Mouse (Mus musculus): ENCODE measurements around the gene 1700001J03Rik.
"Not testable (repeated sequence)": the region's sequence is repeated elsewhere in the genome, so short reads cannot be mapped to it uniquely, and the experiment has no call there.

Gene 1700001J03Rik

DNA sequence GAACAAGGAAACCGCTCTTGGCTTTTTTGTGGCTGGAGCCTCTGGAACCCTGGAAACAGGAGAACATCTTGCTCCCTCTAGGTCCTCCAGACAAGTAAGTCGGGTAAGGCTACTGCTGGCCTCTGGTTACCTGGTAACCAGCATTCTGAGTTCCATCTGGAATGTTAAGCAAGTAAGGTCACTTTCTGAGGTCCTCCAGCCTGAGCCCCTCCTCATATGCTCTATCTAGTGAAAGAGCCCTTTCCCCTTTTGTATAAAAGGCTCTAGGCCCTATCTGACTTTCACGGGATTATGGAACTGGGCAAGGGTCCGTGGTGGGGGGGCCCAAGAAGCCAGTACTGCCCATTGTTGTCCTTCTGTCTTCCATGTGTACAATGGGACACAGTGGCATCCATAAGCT lies at the start of gene 1700001J03Rik:
TSS of gene 1700001J03Rik (minus strand) at position 101 of the 400 bp plus-strand sequence.
- DNase-seq: not testable (repeated sequence)

DNA sequence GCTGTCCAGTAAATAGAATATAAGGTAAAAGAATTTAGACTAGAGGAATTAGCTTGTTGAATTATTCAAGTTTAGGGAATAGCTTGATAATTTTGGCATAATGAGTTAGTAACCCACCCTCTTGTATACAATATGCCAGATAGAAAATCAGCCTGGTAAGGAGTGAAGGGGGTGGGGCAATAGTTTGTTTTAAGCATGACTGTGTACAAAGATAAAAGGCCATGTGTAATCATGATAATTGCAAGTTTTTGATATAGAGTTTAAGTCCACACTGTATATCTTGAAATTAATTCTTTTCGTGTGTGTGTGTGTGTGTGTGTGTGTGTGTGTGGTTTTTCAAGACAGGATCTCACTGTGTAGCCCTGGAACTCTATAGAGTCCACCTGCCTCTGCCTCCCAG lies 49.2 kb upstream of the 1700001J03Rik start:
- no peak for DNase-seq

DNA sequence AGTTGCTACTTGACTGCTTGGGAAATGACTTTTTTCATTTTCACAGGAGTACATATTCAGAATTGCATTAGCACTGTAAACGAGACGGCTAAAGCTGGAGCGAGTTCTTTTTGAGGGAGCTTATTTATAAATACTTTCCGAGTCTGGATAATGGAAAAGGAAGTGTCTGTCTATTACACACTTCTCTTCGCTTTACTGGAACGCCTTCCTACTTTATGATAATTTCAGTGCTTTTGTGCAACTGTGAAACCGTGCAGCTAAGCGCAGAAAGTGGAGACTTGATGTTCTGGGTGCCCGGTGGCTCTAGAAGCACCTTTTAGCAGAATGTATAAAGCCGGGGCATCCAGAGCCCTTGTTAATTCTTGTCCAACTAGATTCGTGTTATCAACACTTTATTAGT lies 47.7 kb upstream of the 1700001J03Rik start:
- DNase-seq: no peak

DNA sequence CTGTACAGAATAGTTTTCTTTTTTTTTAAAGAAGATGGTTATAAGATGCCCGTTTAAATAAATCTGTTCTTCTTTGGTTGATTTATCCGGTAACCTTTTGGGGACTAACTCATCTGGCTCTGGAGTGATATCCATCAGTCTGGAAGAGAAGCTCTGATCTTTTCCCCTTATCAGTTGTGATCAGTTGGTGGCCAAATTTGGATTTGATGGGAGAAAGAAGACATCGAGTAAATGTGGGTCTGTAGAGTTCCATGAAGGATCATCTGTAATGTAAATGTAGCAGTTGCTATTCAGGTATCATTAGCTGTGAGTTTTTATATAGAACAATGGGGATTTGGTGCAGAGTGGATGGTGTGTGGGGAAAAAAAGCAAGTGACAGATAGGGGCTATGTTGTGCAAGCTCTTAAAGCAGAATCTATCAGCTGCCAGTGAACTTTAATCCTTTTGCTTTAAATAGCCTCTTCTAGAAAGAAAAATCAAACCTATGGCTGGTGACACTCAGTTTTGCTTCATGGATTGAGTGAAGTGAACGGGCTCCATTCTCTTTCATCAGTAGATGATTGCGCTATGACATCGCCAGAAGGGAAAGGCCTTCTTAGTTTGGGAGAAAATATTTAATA lies 47.1 kb upstream of the 1700001J03Rik start:
- DNase-seq: no peak

DNA sequence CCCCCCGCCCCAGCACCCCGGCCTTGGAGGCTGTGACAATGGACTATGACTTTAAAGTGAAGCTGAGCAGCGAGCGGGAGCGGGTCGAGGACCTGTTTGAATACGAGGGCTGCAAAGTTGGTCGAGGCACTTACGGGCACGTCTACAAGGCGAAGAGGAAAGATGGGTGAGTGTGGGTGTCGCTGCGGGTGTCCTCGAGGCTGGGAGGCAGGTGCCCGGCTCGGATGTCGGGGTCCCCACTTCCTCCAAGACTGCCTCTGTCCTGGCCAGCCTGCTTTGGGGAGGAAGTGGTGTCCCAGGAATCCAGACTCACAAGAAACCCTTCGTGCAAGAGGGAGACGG lies 46.5 kb upstream of the 1700001J03Rik start:
- DNase-seq: peak; percentile 53 to 61

DNA sequence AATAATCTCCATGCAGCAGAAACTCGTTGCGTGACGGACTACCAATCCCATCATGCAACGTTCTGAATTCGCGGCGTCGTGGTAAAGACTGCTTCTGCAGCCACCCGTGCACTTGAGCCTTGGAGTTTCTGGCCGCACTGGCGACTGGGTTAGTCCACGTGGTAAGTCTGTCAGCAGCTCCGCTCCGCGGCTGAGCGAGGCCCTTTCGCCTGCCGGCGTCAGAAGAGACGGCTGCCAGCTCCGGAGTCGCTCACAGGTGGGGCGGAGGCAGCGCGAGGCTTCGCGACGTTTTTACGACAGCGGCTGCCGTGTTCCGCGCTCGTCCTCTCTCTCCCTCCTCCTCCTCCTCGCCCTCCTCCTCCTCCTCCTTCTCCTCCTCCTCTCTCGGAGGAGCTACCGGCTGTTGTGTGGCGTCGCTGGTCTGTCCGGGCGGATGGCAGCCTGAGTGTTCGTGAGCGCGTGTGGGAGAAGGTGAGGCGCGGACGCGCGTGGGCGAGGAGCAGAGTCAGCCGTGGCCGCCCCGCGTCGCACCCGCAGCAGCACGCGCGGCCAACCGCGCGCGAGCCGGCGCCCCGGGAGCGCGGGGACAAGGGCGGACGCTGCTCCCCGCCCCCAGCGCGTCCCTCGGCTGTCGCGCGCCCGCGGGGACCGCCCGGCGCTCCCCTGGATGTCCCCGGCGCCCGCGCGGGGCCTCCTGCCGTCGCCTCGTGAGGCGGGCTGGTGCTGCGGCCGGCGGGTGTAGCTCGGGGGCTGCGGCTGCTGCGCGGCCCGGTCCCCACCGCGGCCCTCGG lies 46.0 kb upstream of the 1700001J03Rik start, which contains the start of gene Cdk8:
TSS of gene Cdk8 (plus strand) at position 367 of the 791 bp plus-strand sequence.
- DNase-seq: peak; percentile 95 to 97

DNA sequence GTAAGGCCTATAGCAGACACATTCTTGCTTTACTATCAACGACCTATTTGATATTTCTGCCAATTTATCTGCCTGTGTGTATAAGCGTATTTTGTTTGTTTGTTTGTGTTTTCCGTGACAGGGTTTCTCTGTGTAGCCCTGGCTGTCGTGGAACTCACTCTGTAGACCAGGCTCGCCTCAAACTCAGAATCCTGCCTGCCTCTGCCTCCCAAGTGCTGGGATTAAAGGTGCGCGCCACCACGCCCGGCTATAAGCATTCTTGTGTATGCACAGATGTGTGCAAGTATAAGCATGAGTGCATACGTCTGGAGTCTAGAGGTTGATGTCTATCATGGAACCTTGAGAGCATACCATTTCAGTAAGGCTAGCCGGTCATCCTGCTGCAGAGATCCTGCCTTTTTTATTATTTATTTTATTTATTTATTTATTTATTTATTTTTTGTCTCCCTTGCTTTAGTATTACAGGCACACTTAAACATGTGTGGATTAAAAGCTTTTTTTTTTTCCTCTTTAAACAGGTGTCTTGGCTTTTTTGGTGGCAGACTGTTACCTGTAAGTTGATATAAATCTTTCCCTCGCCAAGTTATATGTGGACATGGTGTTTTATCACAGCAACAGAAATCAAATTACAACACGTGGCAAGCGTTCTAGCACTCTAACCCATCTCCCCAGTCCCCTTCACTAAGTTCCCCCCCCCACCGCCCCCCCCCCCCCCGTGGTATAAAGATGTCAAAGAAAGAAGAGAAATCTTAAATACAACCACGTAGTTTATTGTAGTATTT lies 45.0 kb upstream of the 1700001J03Rik start:
- DNase-seq: no peak

DNA sequence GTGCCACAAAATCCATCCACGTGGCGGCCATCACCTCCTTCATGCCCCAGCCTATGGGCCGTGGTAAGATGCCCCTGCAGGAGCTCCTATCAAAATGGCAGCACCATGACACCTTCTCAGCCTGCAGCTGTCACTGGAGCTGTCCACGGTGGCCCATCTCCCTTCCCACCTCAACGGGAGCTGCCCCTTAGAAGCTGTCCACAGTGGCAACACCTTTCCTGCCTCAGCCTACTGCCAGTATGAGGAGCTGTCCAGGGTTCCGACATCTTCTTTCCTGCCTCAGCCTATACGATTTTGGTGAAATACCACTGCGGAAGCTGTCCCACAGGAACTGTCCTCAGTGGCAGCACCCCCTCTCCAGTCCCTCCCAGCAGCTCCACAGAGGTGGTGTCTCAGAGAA lies 42.4 kb upstream of the 1700001J03Rik start:
- no peak for DNase-seq

DNA sequence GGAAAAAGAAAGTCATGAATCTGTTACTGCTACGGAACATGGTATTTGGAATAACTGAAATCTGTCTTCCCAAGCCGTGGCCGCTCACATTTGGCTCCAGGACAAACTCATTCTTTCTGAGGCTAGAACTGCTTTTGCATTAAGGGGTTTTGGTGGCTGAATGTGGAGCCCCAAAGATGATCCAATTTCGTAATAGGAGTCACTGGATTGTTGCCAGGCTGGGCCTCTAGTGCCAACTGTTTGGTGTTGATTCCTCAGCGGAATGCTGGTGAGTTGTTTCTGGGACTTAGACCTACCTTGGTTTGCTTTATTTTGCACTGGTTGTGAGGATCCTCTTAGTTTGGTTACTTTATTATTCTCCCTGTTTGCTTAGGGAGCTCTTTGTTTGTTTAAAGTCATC lies 38.7 kb upstream of the 1700001J03Rik start:
- DNase-seq: peak; percentile 52 to 53

DNA sequence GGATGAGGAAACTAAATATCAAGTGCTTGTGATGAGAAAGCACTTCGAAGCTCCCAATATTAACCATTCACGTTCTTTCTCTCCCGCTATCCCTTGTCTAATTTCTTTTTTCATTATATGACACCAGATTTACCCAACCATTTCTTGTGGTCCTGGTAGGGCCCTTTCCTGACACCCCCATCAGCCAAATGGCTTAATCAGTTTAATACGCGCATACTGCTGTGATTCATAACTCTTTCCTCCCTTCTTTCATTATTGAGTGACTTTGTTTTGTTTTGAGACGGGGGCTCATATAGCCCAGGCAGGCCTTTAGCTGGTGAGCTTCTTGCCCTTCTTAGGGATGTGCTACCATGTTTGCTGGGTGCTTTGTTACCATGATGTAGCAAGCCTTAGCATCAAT lies 36.6 kb upstream of the 1700001J03Rik start:
- no peak for DNase-seq

DNA sequence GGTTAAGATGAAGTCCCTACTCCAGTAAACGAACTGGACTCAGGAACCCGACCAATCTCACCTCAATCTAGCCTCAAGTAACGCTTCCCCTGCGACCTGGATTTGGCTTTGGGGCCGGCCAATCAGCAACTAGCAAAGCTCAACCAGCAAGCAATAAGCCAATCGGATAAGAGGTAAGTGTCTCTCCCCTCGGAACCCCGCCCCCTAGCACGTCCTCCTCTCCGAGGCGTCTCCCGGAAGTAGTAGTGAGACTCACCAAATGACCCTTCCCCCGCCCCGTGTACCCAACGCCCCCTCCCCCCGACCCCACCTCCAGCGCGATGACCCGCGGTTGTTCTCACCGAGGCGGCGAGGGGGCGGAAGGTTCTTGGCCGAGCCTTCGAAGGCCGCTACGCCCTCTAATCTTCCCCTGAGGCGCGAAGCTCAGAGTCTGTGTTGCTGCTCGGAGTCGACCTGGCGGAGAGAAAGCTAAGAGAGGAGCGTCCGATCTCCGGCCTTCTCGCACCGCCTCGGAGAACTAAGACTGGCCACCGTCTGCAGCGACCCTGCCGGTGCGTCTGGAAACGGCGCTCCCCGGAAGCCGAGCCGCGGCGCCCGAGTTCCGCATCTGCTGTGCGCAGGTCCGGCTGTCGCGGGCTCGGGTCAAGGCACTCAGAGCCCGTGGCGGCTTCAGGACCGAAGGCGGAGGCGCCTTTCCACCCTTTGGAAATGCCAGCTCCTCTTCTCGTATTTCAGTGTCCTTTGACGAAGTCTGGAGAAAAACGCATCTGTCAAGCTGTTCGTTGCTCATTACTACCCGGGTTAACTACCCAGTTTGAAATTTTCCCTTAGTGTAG lies 36.0 kb upstream of the 1700001J03Rik start, which contains the start of gene Rnf6:
TSS of gene Rnf6 (minus strand) at position 677 of the 836 bp plus-strand sequence.
- DNase-seq: peak; percentile 98 to 99

DNA sequence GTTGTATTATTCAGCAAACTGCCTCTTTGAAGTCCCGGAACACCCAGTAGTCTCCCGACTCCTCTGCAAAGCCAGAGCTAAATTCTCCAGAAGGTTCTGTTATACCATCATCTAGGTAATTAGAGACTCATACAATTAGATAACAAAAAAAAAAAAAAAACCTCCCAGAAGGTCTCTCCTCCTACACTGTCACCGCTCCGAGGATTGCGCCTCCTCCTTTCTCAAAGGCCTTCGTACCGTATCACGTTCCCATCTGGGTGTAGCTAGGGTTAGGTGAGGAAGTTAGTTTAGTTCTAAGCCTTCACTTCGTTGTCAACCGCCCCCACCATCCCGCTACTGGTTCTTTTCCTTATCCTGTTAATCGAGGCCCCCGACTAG lies 35.4 kb upstream of the 1700001J03Rik start:
- DNase-seq: no peak

DNA sequence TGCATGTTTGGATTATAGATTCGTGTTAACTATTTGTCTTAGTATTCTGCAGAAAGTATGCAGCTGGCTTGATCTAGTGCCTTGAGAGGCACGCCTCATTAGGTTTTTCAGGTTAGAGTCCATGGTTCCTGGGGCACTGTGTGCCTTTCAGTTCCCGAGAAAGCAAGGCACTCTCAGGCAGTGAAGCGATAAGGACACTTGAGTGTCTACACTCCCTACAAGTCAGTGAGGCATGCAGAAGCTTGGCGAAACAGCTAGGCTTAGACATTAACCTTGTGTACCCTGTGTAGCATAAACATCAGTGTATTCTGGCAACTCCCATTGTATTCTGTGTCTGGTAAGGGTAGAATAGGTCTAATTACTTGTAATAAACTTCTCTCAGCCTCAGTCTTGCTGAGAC lies 20.4 kb upstream of the 1700001J03Rik start:
- DNase-seq: no peak

DNA sequence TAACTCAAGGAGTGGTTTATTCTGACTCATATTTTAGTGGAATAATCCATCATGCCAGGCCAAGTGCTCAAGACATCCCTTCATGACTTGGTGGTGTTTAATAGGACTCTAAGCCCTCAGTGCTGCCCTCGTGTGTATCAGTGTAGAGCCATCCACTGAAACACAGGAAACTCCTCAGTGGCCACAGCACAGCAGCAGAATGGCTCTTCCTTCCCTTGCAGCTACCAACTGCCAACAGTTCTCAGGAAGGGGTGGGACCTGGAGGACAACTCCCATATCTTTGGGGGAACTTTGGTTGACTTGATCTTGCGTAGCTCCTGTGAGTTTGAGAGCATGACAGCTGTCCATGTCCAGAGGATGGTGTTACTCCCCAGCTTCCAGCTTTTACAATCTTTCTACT lies 18.8 kb upstream of the 1700001J03Rik start:
- DNase-seq: no peak

DNA sequence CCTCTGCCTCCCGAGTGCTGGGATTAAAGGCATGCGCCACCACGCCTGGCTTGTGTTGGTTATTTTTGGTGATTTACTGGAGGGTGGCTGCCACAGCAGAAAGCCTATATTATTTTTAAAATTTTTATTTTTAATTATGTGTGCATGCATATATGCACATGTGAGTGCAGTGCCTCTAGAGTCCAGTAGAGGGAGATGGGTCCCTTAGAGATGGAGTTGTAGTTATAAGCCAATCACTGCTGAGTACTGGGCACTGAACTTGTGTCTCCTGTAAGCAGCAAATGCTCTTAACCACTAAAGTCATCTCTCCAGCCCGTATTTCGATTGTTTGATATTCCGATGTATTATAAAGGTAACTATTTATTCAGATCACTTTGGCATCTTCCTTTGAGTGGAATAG lies 15.5 kb upstream of the 1700001J03Rik start:
- no peak for DNase-seq

DNA sequence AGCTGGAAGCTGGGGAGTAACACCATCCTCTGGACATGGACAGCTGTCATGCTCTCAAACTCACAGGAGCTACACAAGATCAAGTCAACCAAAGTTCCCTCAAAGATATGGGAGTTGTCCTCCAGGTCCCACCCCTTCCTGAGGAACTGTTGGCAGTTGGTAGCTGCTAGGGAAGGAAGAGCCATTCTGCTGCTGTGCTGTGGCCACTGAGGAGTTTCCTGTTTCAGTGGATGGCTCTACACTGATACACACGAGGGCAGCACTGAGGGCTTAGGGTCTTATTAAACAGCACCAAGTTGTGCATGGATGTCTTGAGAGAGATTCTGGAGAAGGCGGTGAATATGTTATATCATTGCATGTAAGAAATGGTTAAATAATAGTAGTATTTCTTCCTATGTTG lies 14.4 kb upstream of the 1700001J03Rik start:
- DNase-seq: no peak

DNA sequence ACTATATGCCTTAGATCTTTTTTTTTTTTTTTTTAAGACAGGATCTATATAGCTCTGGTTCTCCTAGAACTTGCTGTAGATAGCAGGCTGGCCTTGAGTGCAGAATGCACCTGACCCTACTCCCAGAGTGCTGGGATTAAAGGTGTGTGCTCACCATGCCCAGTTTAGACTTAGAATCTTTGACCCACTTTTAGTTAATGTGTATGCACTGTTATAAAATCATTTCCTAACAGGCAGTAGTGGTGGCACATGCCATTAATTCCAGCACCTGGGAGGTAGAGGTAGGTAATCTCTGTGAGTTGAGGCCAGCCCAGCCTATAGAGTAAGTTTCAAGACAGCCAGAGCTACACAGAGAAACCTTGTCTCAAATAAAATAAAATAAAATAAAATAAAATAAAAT lies 14.0 kb upstream of the 1700001J03Rik start:
- DNase-seq: no peak

DNA sequence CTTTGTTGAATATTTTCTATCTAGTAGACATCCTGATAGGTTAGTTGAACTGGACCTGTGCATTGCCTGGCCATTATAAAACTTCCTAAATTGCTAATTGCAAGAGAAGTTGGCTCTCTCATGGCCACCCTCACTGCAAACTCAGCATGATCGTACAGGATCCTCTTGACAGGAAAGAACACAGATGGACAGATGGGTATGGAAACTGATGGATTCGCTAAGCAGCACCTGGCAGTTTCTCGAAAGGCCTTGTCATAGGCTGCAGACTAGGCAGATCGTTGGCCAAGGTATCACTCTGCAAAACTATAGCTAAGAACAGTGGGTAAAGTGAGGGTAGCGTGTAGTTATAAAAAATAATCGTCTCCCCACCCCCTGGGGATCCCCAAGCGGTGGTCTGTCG lies 8.3 kb upstream of the 1700001J03Rik start:
- DNase-seq: peak in 1 of 2 experiments; percentile 29

DNA sequence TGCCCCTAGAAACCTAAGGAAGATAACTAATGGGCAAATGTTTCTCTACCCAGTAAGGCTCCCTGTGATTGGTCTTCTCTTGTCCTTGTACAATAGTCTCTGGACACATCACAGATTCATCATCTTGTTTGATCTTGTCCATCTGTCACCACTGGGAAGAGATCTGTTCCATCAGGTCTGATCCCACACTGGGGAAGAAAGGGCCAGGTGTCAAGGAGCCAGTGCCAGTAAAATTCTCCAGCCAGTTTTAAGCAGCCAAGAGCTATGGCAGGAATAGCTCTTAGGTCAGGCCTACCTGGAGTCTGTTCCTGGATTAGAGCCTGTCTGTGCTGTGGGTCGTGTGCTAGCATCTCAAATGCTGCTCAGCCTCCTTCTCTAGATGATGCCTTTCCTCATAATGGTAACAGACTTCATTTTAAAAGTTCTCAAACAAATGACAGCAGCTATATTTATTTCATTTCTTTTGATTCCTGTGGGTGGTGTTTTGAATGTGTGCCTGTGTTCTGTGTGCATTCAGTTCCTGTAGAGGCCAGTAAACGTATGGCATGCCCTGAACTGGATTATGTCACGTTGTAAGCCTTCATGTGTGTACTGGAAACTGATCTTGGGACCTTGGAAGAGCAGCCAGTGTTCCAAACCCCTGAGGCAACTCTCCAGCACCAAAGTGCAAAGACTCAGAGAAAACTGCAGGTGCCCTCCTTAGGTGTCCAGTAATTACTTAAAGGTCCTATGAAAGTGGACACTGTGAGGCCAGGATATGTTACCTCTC lies 5.6 kb upstream of the 1700001J03Rik start:
- peak; percentile 80 to 83 for DNase-seq

DNA sequence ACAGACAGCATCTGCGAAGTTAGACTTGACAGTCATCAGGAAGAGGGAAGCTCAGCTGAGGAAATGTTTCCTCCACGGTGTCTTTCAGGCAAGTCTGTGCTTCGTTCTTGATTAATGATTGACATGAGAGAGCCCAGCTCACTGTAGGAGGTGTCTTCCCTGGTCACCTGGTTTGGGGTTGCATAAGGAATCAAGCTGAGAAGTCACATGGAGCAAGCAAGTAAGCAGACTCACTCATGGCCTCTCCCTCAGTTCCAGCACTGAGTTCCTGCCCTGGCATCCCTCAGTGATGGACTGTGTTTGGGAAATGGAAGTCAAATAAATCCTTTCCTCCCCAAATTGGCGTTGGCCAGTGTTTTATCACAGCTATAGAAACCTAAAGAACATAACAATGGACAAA lies 5.0 kb upstream of the 1700001J03Rik start:
- DNase-seq: no peak

DNA sequence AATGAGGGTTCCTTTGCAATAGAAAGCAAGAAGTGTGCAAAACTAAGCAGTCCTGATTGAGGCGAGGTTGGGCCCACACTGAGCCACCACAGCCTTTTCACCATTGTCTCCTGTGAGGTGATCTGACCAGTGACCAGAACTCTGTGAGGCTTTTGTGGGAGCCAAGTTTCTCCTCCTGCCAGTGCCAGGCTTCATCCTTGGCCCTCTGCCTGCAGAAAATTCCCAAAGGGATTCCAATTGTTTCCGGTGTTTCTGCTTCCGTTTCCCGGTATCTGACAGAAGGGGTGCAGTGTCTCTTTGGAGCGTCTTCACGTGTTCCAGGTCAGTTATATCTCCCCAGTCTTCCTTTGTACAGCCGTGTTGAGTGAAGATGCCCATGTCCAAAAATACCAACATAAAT lies 3.6 kb upstream of the 1700001J03Rik start:
- DNase-seq: peak; percentile 62

DNA sequence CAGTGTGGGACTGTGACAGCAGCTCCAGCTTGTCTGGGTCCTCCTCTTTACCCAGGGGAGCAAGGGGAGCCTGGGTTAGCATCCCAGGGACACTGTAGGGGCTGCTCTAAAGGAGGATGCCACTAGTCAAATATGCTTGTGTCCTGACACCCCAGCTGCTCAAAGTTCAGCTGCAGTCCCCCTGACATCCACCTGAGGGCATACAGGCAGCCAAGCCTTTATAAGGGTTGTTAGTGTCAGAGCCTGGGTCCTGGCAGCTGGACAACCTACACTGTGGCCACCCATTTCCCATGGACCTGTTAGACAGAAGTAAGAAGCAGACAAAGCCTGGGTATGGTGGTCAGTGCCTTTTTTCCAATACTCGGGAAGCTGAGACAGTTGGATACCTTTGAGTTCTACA lies 3.0 kb upstream of the 1700001J03Rik start:
- peak; percentile 18 to 31 for DNase-seq
